Mouse (Mus musculus): Measurements from ENCODE around the gene Dhx33.

Dhx33 gene

DNA sequence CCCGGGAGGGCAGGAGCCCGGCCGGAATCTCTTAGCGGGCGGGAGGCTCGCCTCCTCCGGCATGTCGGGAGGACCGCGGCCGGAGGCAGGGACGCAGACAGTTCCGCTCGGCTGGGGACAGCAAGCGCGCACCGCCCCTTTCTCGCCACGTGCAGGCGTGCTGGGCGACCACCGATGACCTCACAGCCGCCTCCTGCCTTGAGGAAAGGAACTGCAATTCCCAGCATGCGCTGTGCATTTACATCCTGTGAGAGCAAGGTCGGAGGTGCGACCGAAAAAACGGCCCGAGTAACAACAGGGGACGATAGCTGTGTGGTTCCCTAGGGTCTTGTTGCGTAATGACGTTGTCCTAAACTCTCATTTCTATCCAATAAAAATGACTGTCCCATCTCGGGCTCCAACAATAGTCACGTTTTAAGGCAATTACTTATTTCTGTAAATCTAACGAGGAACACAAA lies at the start of gene Dhx33:
Dhx33 (minus strand) TSS at position 122 of the 458 bp plus-strand sequence.
- peak; percentile 99 for DNase-seq (ENCODE audit: low read depth, low spot score)

DNA sequence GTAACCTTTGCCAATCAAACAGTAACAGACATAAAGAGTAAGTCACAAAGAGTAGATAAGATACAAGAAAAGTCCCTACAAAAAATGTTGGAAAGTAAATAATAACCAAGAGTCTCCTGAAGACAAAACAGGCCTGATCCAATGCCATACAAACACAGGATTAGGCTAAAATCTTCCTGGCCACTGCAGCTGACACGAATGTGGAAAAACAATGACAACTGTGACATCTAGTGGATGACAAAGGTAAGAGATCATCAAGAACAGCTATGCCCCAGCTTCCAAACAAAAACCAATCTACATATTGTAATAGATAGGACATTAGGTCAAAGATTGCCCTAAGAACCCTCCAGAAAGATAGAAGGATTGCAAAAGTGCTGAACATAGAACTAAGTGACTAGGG lies 48.3 kb upstream of the Dhx33 start:
- DNase-seq (ENCODE audit: low read depth, low spot score), result peak; percentile 41

DNA sequence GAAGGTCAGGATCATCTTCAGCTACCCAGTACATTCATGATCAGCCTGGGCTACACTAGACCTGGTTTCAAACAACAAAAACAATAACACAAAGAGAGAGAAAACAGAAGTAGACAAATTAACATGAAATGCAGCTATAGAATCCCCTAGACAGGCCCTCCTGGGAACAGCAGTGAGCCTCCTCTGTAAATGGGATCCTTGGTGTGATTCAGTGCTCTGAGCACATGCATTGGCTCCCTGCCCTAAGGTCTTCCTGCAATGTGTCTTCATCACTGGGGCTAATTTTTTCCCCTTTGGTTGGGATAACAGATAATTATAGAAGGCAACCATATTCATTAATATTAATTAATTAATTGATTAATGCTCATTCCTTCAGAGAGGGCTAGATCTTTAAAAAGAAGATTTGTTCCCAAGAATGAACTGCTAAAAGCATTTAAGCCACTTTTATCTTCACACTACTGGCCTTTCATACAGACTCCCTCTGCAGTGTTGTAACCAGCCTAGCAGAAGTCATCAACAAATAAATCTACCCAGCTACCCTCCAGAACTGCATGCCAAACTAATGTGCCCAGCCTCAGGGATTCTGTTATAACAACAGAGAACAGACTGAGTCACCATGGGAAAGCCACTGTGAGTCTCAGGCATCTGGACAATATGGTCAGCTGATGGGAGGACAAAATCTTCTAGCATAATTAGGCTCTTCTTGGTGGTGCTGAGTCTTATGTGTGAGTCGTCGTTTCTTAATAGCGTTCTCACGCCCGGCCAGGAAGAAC lies 35.5 kb upstream of the Dhx33 start:
- no peak for DNase-seq (ENCODE audit: low read depth, low spot score)

DNA sequence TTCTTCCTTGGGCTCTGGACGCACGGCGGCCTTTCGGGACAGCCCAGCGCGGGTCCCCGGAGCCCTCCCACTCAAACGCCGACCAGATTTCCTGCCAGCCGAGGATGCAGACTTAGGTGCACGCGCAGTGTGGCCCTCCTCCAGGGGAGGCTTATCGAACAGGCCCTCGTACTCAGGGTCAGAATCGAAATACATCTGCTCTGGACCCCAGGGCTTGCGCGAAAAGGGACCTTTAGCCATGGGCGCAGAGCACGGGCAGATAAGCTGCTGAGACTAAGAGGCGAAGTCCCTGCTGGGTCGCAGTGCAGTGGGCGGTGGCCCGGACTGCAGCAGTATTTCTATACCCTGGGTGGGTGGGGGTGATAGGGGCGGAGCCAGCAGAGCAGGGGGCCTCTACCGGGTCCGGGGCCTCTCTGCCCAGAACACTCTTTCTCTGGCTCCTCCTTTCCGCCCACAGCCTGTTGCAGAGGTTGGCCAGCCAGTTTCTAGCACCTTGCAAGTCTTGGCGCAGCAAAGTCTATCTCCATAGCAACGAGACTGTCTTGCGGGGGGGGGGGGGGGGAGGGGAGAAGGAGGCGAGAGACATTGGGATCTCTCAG lies 29.0 kb upstream of the Dhx33 start, which contains the start of gene 6330403K07Rik:
6330403K07Rik (minus strand) TSS at position 351 of the 599 bp plus-strand sequence.
- DNase-seq (ENCODE audit: low read depth, low spot score), result no peak

DNA sequence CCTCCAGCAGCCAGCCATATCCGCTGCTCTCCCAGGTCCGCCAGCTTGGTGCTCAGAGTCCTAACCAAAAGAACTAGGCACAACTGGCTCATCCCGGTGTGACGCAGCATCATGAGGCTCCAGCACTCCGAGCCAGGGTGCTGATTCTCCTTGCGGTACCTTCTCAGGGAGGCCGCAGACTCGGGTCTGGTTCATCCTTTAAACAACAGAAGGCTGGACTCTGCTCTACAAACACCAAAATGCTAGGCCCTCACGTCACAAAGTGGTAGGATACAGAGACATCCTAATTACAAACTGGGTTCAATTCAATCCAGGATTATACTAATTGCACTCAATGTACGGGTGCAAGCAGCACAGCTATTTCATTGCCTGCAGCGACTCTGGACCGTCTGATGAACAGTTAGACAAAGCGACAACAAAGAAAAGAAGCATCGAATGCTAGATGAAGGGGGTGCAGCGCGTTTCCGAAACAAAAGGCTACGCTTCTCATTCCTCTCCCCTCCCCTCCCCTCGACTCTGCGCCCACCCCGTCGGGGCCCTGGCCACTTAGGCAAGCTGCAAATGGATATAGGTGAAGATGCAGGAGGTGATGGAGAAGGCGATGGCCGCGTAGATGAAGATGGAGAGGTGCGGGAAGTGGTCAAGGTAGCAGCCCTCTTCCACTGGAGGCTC lies 28.4 kb upstream of the Dhx33 start:
- DNase-seq (ENCODE audit: low read depth, low spot score), result no peak

DNA sequence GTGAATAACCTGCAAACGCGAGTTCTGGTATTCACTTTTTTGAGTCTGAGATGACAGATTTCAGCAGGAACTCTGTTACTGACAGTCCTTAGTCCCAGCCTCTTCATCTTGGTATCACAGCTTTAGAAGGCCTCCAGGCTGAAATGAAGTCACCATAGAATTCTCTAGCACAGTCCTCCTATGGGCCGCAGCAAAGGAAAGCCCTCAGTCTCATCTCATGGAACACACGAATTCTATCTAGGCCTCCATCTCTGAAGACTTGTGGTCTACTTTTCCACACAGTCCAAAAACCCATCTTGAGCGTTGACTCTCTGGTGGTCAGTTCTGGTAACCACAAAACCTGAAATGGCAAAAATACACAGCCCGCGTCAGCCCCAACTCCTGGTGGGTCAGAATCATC lies 27.8 kb upstream of the Dhx33 start:
- DNase-seq (ENCODE audit: low read depth, low spot score), result no peak

DNA sequence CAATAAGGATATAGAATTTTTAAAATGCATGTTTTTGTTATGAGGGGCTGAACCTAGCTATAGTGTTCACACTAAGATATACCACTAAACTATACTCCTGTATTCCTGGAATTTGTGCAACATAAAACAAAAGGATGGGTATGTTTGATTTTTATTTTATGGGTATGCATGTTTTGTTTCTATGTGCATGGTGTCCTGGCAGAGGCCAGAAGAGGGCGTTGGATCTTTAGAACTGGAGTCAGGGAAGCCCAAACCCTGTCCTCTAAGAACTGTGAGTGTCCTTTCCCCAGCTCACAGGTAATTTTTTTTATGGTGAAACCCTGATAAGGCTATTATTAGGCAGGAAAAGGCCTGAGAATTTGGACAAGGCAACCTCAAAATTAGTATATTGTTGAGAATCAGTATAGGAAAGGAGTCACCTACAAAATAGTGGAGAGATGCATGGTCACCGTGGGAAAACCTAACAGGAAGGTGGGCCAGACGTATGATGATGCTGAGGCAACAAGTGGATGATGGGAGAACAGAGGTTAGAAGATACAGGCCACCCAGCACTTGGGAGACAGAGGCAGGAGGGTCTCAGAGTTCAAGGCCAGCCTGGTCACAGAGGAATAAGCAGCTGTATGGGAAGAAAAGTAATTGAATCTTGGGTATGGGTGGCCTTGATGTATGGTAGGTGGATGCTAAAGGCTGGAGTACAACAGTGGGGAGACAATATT lies 25.3 kb upstream of the Dhx33 start:
- DNase-seq (ENCODE audit: low read depth, low spot score), result no peak

DNA sequence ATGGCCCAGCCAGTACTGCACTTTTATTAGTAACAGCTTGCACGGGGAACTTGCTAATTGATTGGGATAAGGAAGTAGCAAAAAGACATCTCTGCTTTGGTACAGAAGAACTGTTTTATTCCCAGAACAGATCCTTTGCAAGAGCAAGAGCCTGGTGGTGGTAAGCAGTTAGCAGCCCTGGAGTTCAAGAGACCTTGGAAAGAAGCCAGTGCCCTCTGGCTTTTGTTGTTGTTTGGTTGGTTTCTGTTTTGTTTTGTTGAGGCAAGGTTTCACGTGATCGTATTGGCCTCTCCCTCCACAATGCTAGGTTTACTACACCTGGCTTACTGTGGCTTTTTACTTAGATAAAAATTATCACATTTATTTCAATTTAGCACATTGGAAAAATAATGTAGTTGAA lies 24.0 kb upstream of the Dhx33 start:
- no peak for DNase-seq (ENCODE audit: low read depth, low spot score)

DNA sequence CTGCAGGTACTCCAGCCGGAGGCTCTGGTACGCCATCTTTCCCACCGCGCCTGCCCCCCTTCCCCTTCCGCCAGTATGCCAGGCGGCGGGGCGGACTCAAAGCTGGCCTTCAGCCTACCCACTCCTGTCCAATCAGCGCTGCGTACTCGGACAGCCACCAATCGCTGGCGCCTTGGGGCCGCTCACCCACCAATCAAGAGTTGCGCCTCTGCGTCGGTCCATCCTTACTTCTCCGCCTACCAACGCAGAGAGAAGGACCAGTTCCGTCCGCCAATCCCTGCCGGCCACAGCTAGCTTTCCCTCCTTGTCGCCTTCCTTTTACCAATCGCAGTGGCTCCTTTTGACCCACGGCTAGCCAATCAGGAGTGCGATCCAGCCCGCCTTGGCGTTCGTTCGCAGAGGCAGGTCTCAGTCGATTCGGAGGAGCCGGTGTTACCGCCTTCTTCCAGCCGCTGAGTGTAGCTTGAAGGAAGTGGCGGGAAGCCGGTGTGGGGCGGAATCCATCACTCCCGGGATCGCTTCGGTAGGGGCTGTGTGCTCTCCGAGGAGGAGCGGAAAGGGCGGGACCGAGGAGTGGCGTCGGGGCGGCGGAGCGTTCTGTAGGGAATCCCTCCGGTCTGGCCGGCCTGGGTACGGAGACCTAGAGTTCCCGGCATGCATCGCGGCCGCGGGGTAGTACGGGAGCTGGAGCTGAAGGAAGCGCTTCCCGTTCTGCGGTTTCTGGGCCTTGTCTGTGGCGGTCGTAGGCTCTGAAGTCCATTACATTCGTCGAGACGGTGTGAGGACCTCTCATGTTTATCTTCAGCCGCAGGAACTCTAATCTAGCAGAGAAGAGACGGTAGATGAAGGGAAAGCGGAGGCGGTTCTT lies 15.2 kb upstream of the Dhx33 start, which contains the start of the genes Mis12 and Derl2:
Mis12 (plus strand) TSS at position 411 of the 868 bp plus-strand sequence.
Derl2 (minus strand) TSS at position 641 of the 868 bp plus-strand sequence.
- peak; percentile 99 for DNase-seq (ENCODE audit: low read depth, low spot score)

DNA sequence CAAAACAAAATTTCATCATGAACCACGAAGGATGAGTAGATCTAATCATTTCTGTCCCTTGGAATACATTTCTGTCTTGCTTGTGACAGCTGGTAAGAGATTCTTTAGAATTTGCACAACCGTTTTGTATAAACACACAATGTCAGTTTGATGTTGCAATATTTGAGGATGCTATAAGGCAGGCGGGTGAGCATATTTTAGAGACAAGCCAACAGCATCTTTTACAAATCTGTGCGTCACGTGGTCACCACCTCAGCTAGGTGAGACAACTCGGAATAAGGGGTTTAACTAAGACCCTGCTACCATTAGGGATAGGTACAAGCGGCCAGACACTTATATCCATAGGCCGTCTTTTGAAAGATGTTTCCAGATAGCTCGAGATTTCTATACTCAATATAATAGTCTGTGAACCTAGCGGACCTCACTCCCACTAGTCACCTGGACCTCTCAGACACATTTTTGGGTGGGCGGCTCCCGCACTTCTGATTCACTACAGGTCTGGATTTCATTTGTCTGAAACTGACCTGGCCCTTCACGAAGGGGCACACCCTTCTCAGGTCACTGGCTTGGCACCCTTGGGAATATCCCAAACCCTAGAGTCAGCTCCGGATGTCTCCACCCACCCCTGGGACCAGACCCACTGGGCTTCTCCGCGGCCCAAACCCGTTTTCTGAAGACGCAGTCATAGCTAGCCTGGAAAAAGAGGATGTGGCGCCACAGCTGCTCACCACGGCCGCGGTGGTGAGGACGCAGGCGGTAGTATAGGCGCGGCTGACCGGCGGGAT lies 14.4 kb upstream of the Dhx33 start:
- no peak for DNase-seq (ENCODE audit: low read depth, low spot score)

DNA sequence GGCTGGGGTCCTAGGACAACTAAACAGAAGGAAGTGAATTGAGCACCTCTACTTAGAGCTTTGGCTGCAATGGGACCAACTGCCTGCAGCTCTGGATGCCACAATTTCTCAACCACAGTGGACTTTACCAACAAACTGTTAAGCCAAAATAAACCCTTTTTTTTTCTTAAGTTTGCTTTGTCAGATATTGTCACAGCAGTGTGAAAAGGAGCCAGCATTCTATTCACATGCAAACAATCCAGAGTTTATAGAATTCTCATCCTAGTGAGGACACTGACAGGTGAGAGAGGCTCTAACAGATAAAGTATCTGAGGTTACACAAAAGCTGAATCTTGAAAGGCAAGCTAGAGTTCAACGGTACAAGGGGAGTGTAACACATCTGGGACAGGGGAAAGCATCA lies 12.8 kb upstream of the Dhx33 start:
- no peak for DNase-seq (ENCODE audit: low read depth, low spot score)

DNA sequence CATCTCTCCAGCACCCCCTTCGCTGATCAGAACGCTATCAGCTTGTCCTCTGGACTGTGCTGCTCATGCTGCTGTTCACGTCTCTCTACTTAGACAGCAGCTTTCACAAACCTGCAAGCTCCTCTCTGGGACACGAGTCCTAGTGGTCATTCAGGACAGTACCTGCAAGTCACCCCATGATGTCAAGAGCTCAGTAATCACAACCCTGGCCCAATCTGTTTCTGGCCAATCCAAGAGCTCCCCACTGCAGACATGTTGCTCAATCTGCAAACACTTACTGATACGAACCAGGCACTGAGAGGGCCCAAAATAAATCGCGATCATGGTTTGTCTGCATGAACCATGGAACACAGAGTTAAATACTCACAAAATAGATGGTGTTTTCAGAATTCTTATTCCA lies 8.5 kb upstream of the Dhx33 start:
- DNase-seq (ENCODE audit: low read depth, low spot score), result no peak

DNA sequence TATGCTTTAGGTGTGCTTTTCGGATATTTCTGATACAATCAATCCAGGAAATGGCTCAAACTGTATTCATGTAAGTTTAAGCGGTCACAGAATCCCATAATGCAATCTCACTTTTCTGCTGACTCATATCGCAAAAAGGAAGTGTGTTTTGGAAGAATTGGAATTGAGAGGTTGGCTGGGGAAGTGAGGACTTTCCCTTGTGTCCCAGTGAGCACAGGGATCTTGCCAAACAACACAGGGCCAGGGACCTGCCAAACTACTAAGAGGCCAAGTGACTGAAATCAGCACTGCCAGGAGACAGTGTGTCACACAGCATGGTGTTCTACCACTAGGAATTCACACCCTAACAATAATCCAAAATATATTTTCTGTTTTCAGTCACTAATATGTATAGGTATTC lies 4.1 kb upstream of the Dhx33 start:
- DNase-seq (ENCODE audit: low read depth, low spot score), result no peak

DNA sequence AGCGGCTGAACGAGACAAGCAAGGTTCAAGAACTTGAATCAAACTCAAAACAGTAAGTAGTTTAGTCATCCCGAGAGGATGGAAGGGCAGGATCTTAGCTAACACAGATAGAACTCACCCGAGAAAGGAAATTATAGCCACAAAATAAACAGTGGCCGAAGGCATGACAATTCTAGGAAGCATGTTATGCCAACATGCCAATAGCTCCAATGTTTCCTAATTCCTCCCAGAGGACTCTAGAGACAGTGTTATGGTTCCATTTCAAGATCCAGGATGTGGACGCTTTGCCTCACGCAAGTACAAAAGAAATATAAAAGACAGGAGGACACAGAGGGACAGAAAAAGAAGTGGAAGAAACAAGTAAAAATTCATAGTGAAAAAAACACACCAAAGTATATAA lies 3.6 kb upstream of the Dhx33 start:
- DNase-seq (ENCODE audit: low read depth, low spot score), result no peak

DNA sequence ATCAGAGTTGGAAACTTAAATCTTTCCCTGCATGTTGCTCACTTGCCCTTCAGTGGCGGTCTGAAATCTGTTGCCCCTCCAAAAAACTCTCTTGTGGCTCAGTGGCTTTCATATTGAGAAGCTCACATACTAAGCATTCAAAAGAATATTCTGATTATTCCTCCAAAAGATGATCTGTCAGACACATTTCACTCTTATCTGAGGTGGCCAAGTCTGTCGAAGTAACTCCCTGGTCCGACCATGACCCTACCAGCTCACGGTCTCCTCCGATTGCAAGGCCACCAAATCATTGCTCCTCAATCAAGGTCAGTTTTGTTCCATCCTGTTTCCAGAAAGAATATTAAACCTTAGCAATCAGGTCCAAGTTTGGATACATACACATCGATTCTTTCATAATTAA lies 2.8 kb upstream of the Dhx33 start:
- DNase-seq (ENCODE audit: low read depth, low spot score), result no peak

DNA sequence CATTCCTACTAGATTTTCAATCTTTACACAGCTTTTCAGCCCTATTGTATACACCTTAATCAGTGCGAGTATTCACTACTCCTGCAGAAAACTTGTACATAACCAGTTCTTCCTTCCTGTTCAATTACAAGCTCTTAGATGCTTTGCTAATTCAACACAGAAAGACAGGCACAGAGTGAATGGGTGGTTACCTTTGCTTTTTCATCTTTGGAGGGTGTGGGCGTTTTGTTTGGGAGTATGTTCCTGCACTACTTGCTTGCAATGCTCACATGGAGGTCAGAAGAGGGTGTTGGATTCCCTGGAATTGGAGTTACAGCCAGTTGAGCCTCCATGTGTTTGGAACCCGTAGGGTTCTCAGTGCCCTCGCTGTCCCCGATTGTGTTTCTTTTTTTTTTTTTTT lies 809 bp upstream of the Dhx33 start:
- DNase-seq (ENCODE audit: low read depth, low spot score), result peak; percentile 63

DNA sequence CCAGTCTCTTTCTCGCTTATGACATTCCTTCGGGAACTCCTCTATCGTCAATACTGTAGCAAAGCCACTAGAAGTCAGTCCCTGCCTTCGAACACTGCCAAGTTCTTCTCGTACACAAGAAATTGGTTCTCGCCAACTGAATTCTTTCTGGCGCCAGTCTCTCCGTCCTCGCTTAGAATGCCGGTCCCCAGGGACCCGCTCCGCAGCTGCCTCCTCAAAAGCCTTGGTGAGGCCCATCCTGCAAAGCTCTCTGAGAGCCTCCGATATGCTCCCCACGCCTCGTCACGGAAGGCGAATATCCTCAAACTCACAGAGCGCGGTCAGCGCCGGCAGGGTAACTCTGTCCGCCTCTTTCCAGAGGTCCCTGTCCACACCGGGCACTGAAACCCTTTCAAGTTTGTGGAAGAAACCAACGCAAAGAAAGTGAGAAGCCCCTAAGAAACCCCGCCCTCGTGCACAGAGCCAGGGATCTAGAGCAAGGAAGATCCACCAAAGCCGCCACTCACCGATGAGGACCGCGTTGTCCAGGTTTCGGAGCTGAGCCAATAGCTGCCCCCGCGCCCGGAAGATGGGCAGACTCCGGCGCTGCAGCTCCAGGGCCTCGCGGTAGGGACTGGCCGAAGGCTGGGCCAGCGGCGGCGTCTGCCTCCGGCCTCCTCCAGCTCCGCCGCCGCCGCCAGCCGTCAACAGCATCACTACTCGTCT lies 474 bp downstream of the Dhx33 start:
- DNase-seq (ENCODE audit: low read depth, low spot score), result peak; percentile 72

DNA sequence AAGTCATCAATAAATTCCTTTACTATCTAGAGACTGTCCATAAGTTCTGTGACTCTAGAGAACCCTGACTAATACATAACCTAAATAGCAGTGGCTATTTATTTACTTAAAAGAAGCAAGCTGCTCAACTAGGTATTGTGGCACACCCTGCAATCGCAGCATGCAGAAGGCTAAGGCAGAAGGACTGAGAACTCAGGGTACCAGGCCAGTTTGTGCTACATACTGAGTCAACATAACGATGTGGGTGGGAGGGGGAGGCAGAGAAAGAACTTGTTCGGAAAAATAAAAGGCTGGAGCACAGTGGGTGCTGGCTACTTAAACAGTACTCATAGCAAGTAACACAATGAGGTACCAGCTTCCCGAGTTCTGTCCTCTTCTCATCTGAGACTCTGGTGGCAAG lies 3.1 kb downstream of the Dhx33 start:
- DNase-seq (ENCODE audit: low read depth, low spot score), result no peak

DNA sequence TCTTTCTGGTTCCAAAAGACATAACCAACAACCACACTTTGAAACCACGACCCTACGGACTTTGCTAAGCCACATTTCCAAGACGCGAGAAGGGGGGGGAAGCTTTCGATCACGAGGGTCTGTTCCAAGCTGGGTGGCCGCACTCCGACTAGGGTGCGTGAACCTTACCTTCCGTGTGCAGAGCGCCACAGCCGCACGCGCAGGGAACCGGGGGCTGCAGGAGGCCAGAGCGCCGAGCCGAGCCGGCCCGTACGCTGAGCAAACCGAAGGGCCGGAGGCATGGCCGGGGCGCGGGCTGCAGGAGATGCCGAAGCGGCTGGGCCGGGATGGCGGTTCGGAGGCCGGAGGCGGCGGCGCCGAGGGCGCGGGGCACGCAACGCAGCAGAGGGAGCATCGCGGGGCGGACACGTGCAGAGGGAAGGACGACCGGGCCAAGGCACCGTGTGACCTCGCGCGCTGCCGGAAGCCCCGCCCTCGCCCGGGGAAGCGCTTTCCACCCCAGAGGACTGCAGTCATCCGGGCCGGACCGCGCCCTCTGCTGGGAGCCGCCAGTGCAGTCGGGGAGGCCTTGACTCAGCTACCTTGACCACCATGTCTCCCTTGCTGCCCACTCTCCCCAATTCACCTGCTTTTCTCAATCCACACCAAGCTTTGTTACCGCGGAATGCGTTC lies 21.5 kb downstream of the Dhx33 start, which contains the start of gene C1qbp:
C1qbp (minus strand) TSS at position 470 of the 672 bp plus-strand sequence.
- DNase-seq (ENCODE audit: low read depth, low spot score), result peak; percentile 93

All from A20 (cell line).